Mouse (Mus musculus): ENCODE data around the gene Gpha2. TPM values are rescaled to one million over a fixed set of nuclear protein-coding genes. Genes with fewer than 3 reads are reported as not detected.

Gpha2 gene
- polyA plus RNA-seq, 1 experiment from 2014 or later: not detected

DNA sequence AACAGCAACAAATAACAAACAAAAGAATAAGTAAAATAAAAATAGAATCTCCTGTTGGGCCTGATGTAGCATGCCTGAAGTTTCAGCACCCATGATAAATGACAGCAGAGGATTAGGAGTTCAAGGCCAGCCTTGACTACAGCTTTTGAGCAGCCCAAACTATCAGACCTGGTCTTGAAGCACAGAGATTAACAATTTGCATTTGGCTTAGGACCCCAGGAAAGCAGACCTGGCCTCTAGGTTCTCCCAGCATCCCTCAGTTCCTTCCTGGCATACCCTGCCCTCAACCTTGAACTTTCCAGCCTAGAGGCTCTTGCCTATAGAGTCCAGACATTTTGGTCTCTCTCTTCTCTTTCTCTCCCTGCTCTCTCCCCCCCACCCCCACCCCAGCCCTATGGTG is 12.6 kb downstream of the Gpha2 start:
- no peak for ATAC-seq (ENCODE audit: low read depth)
- Histone ChIP-seq H3K4me1 (ENCODE audit: control insufficient read depth, insufficient read depth, low read length) (peaks cover 20% of the 10 kb centered on the region), H3K27me3 (ENCODE audit: control insufficient read depth, insufficient read depth, low read length) (no peaks in the 10 kb centered on the region), H3K27ac (ENCODE audit: low read depth, low read length) (no peak overlapping the region), H3K9me3 (ENCODE audit: control insufficient read depth, low read length) (no peaks in the 10 kb centered on the region), H3K4me3 (ENCODE audit: low read depth, low read length) (no peak overlapping the region), H3K4me2 (ENCODE audit: low read depth, low read length) (no peak overlapping the region), H3K36me3 (ENCODE audit: control insufficient read depth, insufficient read depth, low read length) (peaks cover 3% of the 10 kb centered on the region; the same call in 1 of the 2 replicates), H3K9ac (replicated peaks; ENCODE audit: low read depth, low read length) (no peak overlapping the region)

DNA sequence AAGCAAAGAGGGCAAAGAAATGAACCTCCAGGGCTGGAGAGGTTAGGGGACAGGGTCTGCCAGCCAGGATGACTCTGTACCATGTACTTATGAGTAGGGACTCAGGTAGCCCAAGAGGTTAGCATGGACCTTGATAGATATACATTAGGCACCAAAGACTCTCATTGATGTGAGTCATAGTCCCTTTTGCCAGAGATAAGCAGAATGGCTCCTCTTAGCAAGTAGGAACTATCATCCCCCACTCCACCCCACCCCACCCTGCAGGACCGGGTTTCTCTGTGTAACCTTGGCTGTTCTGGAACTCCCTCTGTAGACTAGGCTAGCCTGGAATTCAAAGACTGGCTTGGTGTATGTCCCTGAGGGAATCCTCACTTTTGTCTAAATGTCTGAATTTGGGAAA is 14.0 kb downstream of the Gpha2 start:
- Histone ChIP-seq H3K9ac (replicated peaks; ENCODE audit: low read depth, low read length) (no peak overlapping the region), H3K4me3 (ENCODE audit: low read depth, low read length) (no peak overlapping the region), H3K27ac (ENCODE audit: low read depth, low read length) (no peak overlapping the region), H3K36me3 (ENCODE audit: control insufficient read depth, insufficient read depth, low read length) (peaks cover 12% of the 10 kb centered on the region; the same call in 1 of the 2 replicates), H3K9me3 (ENCODE audit: control insufficient read depth, low read length) (no peaks in the 10 kb centered on the region), H3K4me2 (ENCODE audit: low read depth, low read length) (no peak overlapping the region), H3K27me3 (ENCODE audit: control insufficient read depth, insufficient read depth, low read length) (no peaks in the 10 kb centered on the region), H3K4me1 (ENCODE audit: control insufficient read depth, insufficient read depth, low read length) (peaks cover 9% of the 10 kb centered on the region)
- 67% methylated on average over 1 of the region's 1 CpGs for WGBS
- no peak for ATAC-seq (ENCODE audit: low read depth)

DNA sequence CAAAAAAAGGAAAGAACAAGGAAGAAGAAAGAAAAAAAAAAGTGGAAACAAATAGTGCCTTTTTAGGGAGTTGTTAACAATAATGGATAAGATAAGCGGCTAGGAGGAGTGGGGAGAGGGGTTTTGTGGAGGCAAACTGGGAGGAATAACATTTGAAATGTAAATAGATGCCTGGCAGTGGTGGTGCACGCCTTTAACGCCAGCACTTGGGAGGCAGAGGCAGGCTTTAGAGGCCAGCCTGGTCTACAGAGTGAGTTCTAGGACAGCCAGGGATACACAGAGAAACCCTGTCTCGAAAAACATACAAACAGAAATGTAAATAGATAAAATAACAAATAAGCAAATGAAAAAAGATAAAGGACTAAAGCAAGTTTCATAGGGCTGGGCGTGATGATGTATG is 14.5 kb downstream of the Gpha2 start:
- no peak overlapping the region for H3K4me3 ChIP-seq (ENCODE audit: low read depth, low read length)
- H3K4me2 ChIP-seq (ENCODE audit: low read depth, low read length): no peak overlapping the region
- 40% methylated on average over 5 of the region's 5 CpGs for WGBS
- H3K9me3 ChIP-seq (ENCODE audit: control insufficient read depth, low read length): no peaks in the 10 kb centered on the region
- ATAC-seq (ENCODE audit: low read depth): no peak
- no peak overlapping the region for H3K27ac ChIP-seq (ENCODE audit: low read depth, low read length)
- no peak overlapping the region for H3K9ac ChIP-seq (replicated peaks; ENCODE audit: low read depth, low read length)
- peaks cover 9% of the 10 kb centered on the region for H3K4me1 ChIP-seq (ENCODE audit: control insufficient read depth, insufficient read depth, low read length)
- H3K27me3 ChIP-seq (ENCODE audit: control insufficient read depth, insufficient read depth, low read length): no peaks in the 10 kb centered on the region
- peaks cover 12% of the 10 kb centered on the region; the same call in 1 of the 2 replicates for H3K36me3 ChIP-seq (ENCODE audit: control insufficient read depth, insufficient read depth, low read length)

DNA sequence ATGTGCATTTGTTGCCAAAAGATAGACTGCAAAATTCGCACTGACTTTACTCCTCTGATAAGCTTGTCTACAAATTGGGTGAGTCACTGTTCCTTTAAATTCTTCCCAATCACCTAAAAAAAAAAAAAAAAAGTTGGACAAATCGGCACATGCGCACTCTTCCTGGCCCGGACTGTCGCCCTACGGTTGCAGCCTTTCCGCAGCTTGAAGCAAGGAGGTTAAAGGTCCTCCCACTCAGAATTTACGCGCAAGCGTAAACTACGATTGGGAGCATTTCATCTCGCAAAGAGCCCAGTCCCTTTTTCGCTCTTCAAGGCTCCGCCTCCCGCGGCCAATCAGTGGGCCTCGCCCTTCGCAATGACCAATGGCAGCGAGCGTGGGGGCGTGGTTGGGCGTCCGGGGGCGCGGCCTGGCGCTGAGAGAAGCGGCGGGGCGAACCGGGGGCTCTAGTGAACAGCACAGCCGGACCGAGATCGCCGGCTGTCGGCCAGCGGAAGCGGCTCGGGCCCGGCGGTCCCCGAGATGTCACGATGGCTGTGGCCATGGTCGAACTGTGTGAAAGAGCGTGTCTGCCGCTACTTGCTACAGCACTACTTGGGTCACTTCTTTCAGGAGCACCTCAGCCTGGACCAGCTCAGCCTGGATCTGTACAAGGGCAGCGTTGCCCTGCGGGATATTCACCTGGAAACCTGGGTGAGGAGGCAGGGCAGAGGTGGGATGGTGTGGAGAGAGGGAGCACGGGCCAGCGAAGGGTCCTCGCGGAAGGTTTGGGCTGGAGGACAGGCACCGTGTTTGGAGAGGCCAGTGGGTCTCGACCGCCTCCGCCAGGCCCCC is 15.3 kb downstream of the Gpha2 start, which contains the start of gene Atg2a:
Gene Atg2a, plus strand, starts transcription at position 395 of the 834 bp plus-strand sequence.
- Histone ChIP-seq H3K27ac (ENCODE audit: low read depth, low read length) (no peak within 1 kb of the TSS), H3K27me3 (ENCODE audit: control insufficient read depth, insufficient read depth, low read length) (no peaks in the 10 kb centered on the region), H3K4me1 (ENCODE audit: control insufficient read depth, insufficient read depth, low read length) (peaks cover 9% of the 10 kb centered on the region), H3K9ac (replicated peaks; ENCODE audit: low read depth, low read length) (peak within 1 kb of the TSS; percentile 71), H3K9me3 (ENCODE audit: control insufficient read depth, low read length) (no peaks in the 10 kb centered on the region), H3K4me2 (ENCODE audit: low read depth, low read length) (peak within 1 kb of the TSS; percentile 91), H3K4me3 (ENCODE audit: low read depth, low read length) (peak within 1 kb of the TSS; percentile 48), H3K36me3 (ENCODE audit: control insufficient read depth, insufficient read depth, low read length) (peaks cover 18% of the 10 kb centered on the region)
- peak; percentile 94 for ATAC-seq (ENCODE audit: low read depth)
- under 1% methylated on average over 55 of the region's 55 CpGs for whole genome bisulfite sequencing

DNA sequence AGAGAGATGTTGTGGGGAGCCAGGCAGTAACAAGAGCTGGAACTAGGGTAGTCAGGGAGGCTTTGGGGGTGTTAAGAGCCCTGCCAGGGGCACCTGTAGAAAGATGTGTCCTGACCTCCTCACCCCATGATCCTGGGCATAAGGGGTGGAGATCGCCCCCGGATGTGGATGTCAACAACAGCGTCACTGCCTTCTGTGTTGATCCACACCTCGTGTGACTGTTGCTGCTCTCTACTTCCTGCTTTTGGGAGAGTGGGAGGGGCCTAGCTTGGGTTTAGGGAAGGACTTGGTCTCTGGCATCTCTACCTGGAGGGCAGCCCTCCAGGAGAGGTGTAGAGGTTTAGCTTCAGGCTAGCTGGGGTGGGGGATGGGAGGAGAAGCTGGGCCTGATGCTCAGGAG is 16.1 kb downstream of the Gpha2 start:
- Histone ChIP-seq H3K27ac (ENCODE audit: low read depth, low read length) (no peak overlapping the region), H3K4me2 (ENCODE audit: low read depth, low read length) (peak overlapping the region; percentile 91), H3K4me3 (ENCODE audit: low read depth, low read length) (peak overlapping the region; percentile 48), H3K9me3 (ENCODE audit: control insufficient read depth, low read length) (no peaks in the 10 kb centered on the region), H3K4me1 (ENCODE audit: control insufficient read depth, insufficient read depth, low read length) (peaks cover 9% of the 10 kb centered on the region), H3K27me3 (ENCODE audit: control insufficient read depth, insufficient read depth, low read length) (no peaks in the 10 kb centered on the region), H3K36me3 (ENCODE audit: control insufficient read depth, insufficient read depth, low read length) (peaks cover 25% of the 10 kb centered on the region), H3K9ac (replicated peaks; ENCODE audit: low read depth, low read length) (peak overlapping the region; percentile 71)
- no peak for ATAC-seq (ENCODE audit: low read depth)
- 0% methylated on average over 4 of the region's 4 CpGs for WGBS

DNA sequence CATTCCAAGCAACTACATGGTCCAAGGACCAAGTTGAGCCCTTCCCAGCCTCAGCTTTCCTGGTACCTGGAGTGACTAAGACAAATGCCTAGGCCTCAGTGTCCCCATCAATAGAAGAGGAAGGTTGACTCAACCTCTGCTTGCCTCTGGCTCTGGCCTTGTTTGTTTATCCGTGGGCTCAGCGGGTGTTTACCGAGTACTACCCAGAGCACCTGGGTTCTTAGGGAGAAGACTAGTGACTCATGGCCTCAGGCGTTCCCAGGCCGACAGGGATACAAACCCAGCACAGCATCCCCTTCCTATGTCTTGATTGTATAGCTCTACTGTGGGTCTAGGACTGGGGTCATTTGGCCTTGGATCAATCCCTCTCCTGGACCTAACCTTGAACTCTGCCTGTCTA is 17.0 kb downstream of the Gpha2 start:
- H3K4me1 ChIP-seq (ENCODE audit: control insufficient read depth, insufficient read depth, low read length): peaks cover 9% of the 10 kb centered on the region
- H3K4me3 ChIP-seq (ENCODE audit: low read depth, low read length): no peak overlapping the region
- no peaks in the 10 kb centered on the region for H3K9me3 ChIP-seq (ENCODE audit: control insufficient read depth, low read length)
- no peak overlapping the region for H3K27ac ChIP-seq (ENCODE audit: low read depth, low read length)
- H3K27me3 ChIP-seq (ENCODE audit: control insufficient read depth, insufficient read depth, low read length): no peaks in the 10 kb centered on the region
- peaks cover 34% of the 10 kb centered on the region for H3K36me3 ChIP-seq (ENCODE audit: control insufficient read depth, insufficient read depth, low read length)
- 88% methylated on average over 5 of the region's 5 CpGs for WGBS
- no peak for ATAC-seq (ENCODE audit: low read depth)
- no peak overlapping the region for H3K9ac ChIP-seq (replicated peaks; ENCODE audit: low read depth, low read length)
- H3K4me2 ChIP-seq (ENCODE audit: low read depth, low read length): no peak overlapping the region

DNA sequence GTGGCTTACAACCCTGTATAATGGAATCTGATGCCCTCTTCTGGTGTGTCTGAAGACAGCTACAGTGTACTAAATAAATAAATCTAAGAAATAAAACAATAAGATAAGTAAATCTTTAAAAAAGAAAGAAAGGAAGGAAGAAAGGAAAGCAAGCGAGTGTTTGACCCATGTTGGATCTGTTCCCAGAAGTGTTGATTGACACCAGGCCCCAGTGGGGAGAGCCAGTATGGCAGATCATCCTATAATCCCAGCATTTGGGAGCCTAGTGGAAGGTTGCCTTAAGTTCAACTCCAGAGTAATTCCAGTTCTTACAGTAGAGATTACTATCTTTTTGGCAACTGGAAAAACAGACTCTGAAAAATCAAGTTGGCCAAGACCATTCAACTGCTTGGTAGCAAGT is 19.6 kb downstream of the Gpha2 start:
- Histone ChIP-seq H3K27ac (ENCODE audit: low read depth, low read length) (no peak overlapping the region), H3K4me3 (ENCODE audit: low read depth, low read length) (no peak overlapping the region), H3K4me2 (ENCODE audit: low read depth, low read length) (no peak overlapping the region), H3K27me3 (ENCODE audit: control insufficient read depth, insufficient read depth, low read length) (no peaks in the 10 kb centered on the region), H3K9me3 (ENCODE audit: control insufficient read depth, low read length) (no peaks in the 10 kb centered on the region), H3K36me3 (ENCODE audit: control insufficient read depth, insufficient read depth, low read length) (peaks cover 44% of the 10 kb centered on the region), H3K4me1 (ENCODE audit: control insufficient read depth, insufficient read depth, low read length) (peaks cover 9% of the 10 kb centered on the region), H3K9ac (replicated peaks; ENCODE audit: low read depth, low read length) (no peak overlapping the region)
- no peak for ATAC-seq (ENCODE audit: low read depth)
- WGBS: 85% methylated on average over 1 of the region's 1 CpGs

DNA sequence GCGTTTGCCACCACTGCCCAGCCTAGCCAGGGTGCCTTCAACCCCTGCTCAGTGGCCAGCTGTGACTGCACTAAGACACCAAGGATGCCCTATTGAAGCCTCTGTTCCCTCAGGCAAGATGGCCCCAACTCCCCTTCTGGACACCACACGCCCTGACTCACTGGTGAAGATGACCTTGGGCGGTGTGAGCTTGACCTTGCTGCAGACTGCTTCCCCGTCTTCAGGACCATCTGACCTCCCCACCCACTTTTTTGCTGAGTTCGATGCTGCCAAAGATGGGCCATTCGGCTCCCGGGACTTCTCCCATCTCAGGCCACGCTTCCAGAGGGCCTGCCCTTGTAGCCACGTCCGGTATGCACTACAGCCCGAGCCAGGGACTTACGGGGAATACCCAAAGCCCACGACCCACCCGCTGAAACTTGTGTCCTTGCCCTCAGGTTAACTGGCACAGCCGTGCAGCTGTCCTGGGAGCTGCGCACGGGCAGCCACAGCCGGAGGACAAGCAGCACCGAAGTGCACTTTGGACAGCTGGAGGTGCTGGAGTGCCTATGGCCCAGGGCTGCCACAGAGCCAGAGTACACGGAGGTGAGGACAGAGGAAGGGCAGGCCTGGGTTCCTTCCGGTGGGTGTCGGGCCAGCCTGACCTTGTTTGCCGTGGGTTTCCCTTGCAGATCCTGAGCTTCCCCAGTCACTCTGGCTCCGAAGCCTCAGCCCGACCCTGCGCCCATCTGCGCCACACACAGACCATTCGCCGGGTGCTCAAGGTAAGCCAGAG is 21.5 kb downstream of the Gpha2 start:
- Histone ChIP-seq H3K36me3 (ENCODE audit: control insufficient read depth, insufficient read depth, low read length) (peaks cover 56% of the 10 kb centered on the region), H3K4me3 (ENCODE audit: low read depth, low read length) (no peak overlapping the region), H3K9me3 (ENCODE audit: control insufficient read depth, low read length) (no peaks in the 10 kb centered on the region), H3K27ac (ENCODE audit: low read depth, low read length) (no peak overlapping the region), H3K9ac (replicated peaks; ENCODE audit: low read depth, low read length) (no peak overlapping the region), H3K4me1 (ENCODE audit: control insufficient read depth, insufficient read depth, low read length) (peaks cover 4% of the 10 kb centered on the region), H3K4me2 (ENCODE audit: low read depth, low read length) (no peak overlapping the region), H3K27me3 (ENCODE audit: control insufficient read depth, insufficient read depth, low read length) (no peaks in the 10 kb centered on the region)
- ATAC-seq (ENCODE audit: low read depth): no peak
- 94% methylated on average over 29 of the region's 29 CpGs for WGBS

DNA sequence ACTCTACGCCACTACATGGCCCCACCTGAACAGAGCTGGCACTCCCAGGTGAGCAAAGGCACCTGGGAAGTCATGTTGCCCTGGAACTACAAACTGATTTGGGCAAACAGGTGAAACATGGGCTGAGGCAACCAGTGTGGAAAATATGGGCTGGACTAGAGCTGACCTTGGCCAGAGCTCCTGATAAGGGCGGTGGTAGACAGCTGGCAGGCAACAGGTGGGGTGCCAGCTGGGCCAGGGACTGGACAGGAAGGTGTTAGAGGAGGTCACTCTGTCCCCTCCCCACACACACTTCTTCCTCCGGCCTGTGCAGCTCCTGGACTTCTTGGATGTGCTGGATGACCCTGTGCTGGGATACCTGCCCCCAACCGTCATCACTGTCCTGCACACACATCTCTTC is 26.8 kb downstream of the Gpha2 start:
- Histone ChIP-seq H3K27ac (ENCODE audit: low read depth, low read length) (no peak overlapping the region), H3K9me3 (ENCODE audit: control insufficient read depth, low read length) (no peaks in the 10 kb centered on the region), H3K4me1 (ENCODE audit: control insufficient read depth, insufficient read depth, low read length) (no peaks in the 10 kb centered on the region), H3K4me3 (ENCODE audit: low read depth, low read length) (no peak overlapping the region), H3K9ac (replicated peaks; ENCODE audit: low read depth, low read length) (no peak overlapping the region), H3K4me2 (ENCODE audit: low read depth, low read length) (no peak overlapping the region), H3K36me3 (ENCODE audit: control insufficient read depth, insufficient read depth, low read length) (peaks cover 64% of the 10 kb centered on the region), H3K27me3 (ENCODE audit: control insufficient read depth, insufficient read depth, low read length) (no peaks in the 10 kb centered on the region)
- ATAC-seq (ENCODE audit: low read depth): no peak
- 92% methylated on average over 4 of the region's 4 CpGs for WGBS

All from neural tube, embryonic 14.5 days (tissue).